Mouse (Mus musculus) embryonic facial prominence, embryonic 14.5 days (tissue): ENCODE data around the gene Gtdc1. TPM values are rescaled to one million over a fixed set of nuclear protein-coding genes. Genes with fewer than 3 reads are reported as not detected.
A peak's percentile ranks its signal among the peaks of the same experiment; 100 is the strongest.
"Not testable (repeated sequence)": the region's sequence is repeated elsewhere in the genome, so short reads cannot be mapped to it uniquely, and the experiment has no call there.

Experiments used
- ATAC-seq: fragments of 200-750 bp; cut with Nextera tagmentation; 2 replicates; pipeline ENCODE4 v1.8.0; 2017; ENCODE audit warnings: low read depth, moderate number of reproducible peaks, moderate TSS enrichment
- DNase-seq: peaks from one replicate; pipeline ENCODE4 v3.0.0-alpha.2; 2015; ENCODE audit warnings: low spot score
- H3K27ac ChIP-seq: fragments of 300-500 bp; sonication (generic); replicated peaks from 2 replicates; pipeline ENCODE4 v1.5.1; 2014; ENCODE audit warnings: low read depth, mild to moderate bottlenecking, low read length, moderate library complexity
- H3K27me3 ChIP-seq: fragments of 300-500 bp; sonication (generic); replicated peaks from 2 replicates; pipeline ENCODE4 v1.6.1; 2014; ENCODE audit warnings: low read length; ENCODE audit not compliant: control insufficient read depth, insufficient read depth
- H3K36me3 ChIP-seq: fragments of 300-500 bp; sonication (generic); 2 replicates; pipeline ENCODE4 v1.6.1; 2014; ENCODE audit warnings: low read length, mixed read lengths; ENCODE audit not compliant: control insufficient read depth, insufficient read depth
- H3K4me1 ChIP-seq: fragments of 300-500 bp; sonication (generic); 2 replicates; pipeline ENCODE4 v1.6.1; 2014; ENCODE audit warnings: antibody characterized with exemption, low read length; ENCODE audit not compliant: control insufficient read depth, insufficient read depth
- H3K4me2 ChIP-seq: fragments of 300-500 bp; sonication (generic); 2 replicates; pipeline ENCODE4 v1.6.1; 2014; ENCODE audit warnings: low read depth, mild to moderate bottlenecking, low read length, moderate library complexity, mixed read lengths
- H3K4me3 ChIP-seq: fragments of 300-500 bp; sonication (generic); 2 replicates; pipeline ENCODE4 v1.5.1; 2014; ENCODE audit warnings: low read depth, mild to moderate bottlenecking, low read length
- H3K9ac ChIP-seq: fragments of 300-500 bp; sonication (generic); 2 replicates; pipeline ENCODE4 v1.6.1; 2014; ENCODE audit warnings: low read depth, mild to moderate bottlenecking, low read length, moderate library complexity, mixed read lengths
- H3K9me3 ChIP-seq: fragments of 300-500 bp; sonication (generic); 2 replicates; pipeline ENCODE4 v1.6.1; 2016; ENCODE audit warnings: low read length; ENCODE audit not compliant: control insufficient read depth
- WGBS: fragments of 180-500 bp; shearing (Covaris S2); extraction: QIAGEN DNeasy Blood & Tissue Kit; methylation state at CpG from one replicate; pipeline ENCODE4 v1.1.7; 2014; 5-methylcytosine and 5-hydroxymethylcytosine counted together
- polyA plus RNA-seq: library from polyadenylated mRNA; unstranded; fragments of >200 nt; fragmentation: Nextera tagmentation; extraction: Ambion mirVana; gene quantifications from 2 replicates; pipeline ENCODE4 v1.2.1, GENCODE M21; 2014

The Gtdc1 gene
- polyA plus RNA-seq, 1 experiment from 2014 or later = 14.3 TPM

GRCm38 (mm10) chr2:44633064-44633463 is 294.4 kb downstream of the Gtdc1 start:
- 65% methylated on average over 5 of the region's 5 CpGs for WGBS
- ATAC-seq = no peak
- no peaks in the 10 kb centered on the region; the same call in 1 of the 2 replicates for H3K4me1 ChIP-seq

GRCm38 (mm10) chr2:44632584-44632983 is 294.9 kb downstream of the Gtdc1 start:
- H3K9me3 ChIP-seq = no peaks in the 10 kb centered on the region
- H3K36me3 ChIP-seq = no peaks in the 10 kb centered on the region
- H3K4me1 ChIP-seq = no peaks in the 10 kb centered on the region; the same call in 1 of the 2 replicates
- H3K27me3 ChIP-seq = no peaks in the 10 kb centered on the region
- H3K27ac ChIP-seq = no peak overlapping the region
- no peak overlapping the region for H3K4me3 ChIP-seq
- WGBS = 50% methylated on average over 10 of the region's 10 CpGs
- H3K9ac ChIP-seq = no peak overlapping the region
- ATAC-seq (0 out of 2 replicates have a peak, but pooled peaks have one; percentile 37), DNase-seq (peak; percentile 17)
- H3K4me2 ChIP-seq = no peak overlapping the region

More at GRCm38 (mm10) chr2:44633064-44633463, 294.4 kb downstream of the Gtdc1 start:
- Histone ChIP-seq H3K27me3 (no peaks in the 10 kb centered on the region), H3K4me3 (no peak overlapping the region), H3K9ac (no peak overlapping the region), H3K4me2 (no peak overlapping the region), H3K9me3 (no peaks in the 10 kb centered on the region), H3K27ac (no peak overlapping the region), H3K36me3 (no peaks in the 10 kb centered on the region)
- no peak for DNase-seq

- Histone ChIP-seq H3K27ac (no peak overlapping the region), H3K4me2 (no peak overlapping the region), H3K9ac (no peak overlapping the region), H3K27me3 (no peaks in the 10 kb centered on the region), H3K9me3 (no peaks in the 10 kb centered on the region), H3K4me1 (no peaks in the 10 kb centered on the region; the same call in 1 of the 2 replicates), H3K4me3 (no peak overlapping the region), H3K36me3 (no peaks in the 10 kb centered on the region)
- ATAC-seq (no peak), DNase-seq (no peak)
- WGBS = 78% methylated on average over 3 of the region's 3 CpGs
Measured at GRCm38 (mm10) chr2:44631064-44631463, 296.4 kb downstream of the Gtdc1 start.

- Histone ChIP-seq H3K27me3 (no peaks in the 10 kb centered on the region), H3K27ac (no peak overlapping the region), H3K36me3 (no peaks in the 10 kb centered on the region), H3K4me2 (no peak overlapping the region), H3K4me1 (no peaks in the 10 kb centered on the region; the same call in 1 of the 2 replicates), H3K9me3 (no peaks in the 10 kb centered on the region), H3K4me3 (no peak overlapping the region), H3K9ac (no peak overlapping the region)
- WGBS = 93% methylated on average over 1 of the region's 1 CpGs
- no peak for DNase-seq
- ATAC-seq = no peak
Measured at GRCm38 (mm10) chr2:44628778-44629177, 298.7 kb downstream of the Gtdc1 start.

GRCm38 (mm10) chr2:44625154-44625553 is 302.3 kb downstream of the Gtdc1 start:
- ATAC-seq = no peak
- H3K36me3 ChIP-seq = no peaks in the 10 kb centered on the region
- 68% methylated on average over 3 of the region's 3 CpGs for WGBS
- H3K9me3 ChIP-seq = no peaks in the 10 kb centered on the region
- no peak overlapping the region for H3K4me2 ChIP-seq
- H3K4me1 ChIP-seq = no peaks in the 10 kb centered on the region
- H3K4me3 ChIP-seq = no peak overlapping the region
- DNase-seq = no peak
- H3K27ac ChIP-seq = no peak overlapping the region
- H3K27me3 ChIP-seq = no peaks in the 10 kb centered on the region
- H3K9ac ChIP-seq = no peak overlapping the region

GRCm38 (mm10) chr2:44622471-44622870 is 305.0 kb downstream of the Gtdc1 start:
- no peak overlapping the region for H3K4me2 ChIP-seq
- no peak overlapping the region for H3K4me3 ChIP-seq
- 94% methylated on average over 3 of the region's 3 CpGs for WGBS
- no peaks in the 10 kb centered on the region for H3K36me3 ChIP-seq
- H3K9me3 ChIP-seq = no peaks in the 10 kb centered on the region
- H3K4me1 ChIP-seq = no peaks in the 10 kb centered on the region
- H3K9ac ChIP-seq = no peak overlapping the region
- H3K27me3 ChIP-seq = no peaks in the 10 kb centered on the region
- DNase-seq (no peak), ATAC-seq (no peak)
- H3K27ac ChIP-seq = no peak overlapping the region

GRCm38 (mm10) chr2:44599653-44600052 is 327.8 kb downstream of the Gtdc1 start:
- not testable (repeated sequence) for H3K27ac ChIP-seq, H3K27me3 ChIP-seq, H3K4me1 ChIP-seq, H3K4me2 ChIP-seq, H3K36me3 ChIP-seq, ATAC-seq, H3K4me3 ChIP-seq, DNase-seq, H3K9ac ChIP-seq, H3K9me3 ChIP-seq
- WGBS = 95% methylated on average over 3 of the region's 3 CpGs

GRCm38 (mm10) chr2:44594276-44594675 is 333.2 kb downstream of the Gtdc1 start:
- Histone ChIP-seq H3K9me3 (no peaks in the 10 kb centered on the region), H3K27me3 (no peaks in the 10 kb centered on the region), H3K9ac (no peak overlapping the region), H3K4me2 (no peak overlapping the region), H3K36me3 (no peaks in the 10 kb centered on the region), H3K4me3 (no peak overlapping the region), H3K4me1 (no peaks in the 10 kb centered on the region), H3K27ac (no peak overlapping the region)
- DNase-seq (peak; percentile 19), ATAC-seq (no peak)
- WGBS = 46% methylated on average over 1 of the region's 1 CpGs

GRCm38 (mm10) chr2:44590881-44591280 is 336.6 kb downstream of the Gtdc1 start:
- no peak overlapping the region for H3K4me2 ChIP-seq
- no peaks in the 10 kb centered on the region for H3K27me3 ChIP-seq
- ATAC-seq (no peak), DNase-seq (no peak)
- no peak overlapping the region for H3K4me3 ChIP-seq
- H3K9ac ChIP-seq = no peak overlapping the region
- no peaks in the 10 kb centered on the region for H3K4me1 ChIP-seq
- no peak overlapping the region for H3K27ac ChIP-seq
- WGBS = 51% methylated on average over 4 of the region's 4 CpGs
- H3K9me3 ChIP-seq = no peaks in the 10 kb centered on the region
- H3K36me3 ChIP-seq = no peaks in the 10 kb centered on the region
